7 mouse cellular contexts compared by ENCODE assay signal in the genomic region with DNA sequence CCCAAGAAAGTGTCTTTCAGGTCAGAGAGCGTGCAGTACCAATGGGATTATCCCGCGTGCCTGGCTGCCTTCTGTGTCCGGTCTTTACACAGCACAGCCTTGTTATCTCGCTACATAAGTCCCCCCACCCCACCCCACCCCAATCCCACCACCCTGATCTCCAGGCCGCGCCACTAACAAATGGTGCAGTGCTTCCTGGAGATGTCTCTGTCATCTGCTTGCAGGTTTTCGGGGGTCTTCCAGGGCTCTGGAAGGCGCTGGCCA. TPM values are rescaled to one million over a fixed set of nuclear protein-coding genes. Genes with fewer than 3 reads are reported as not detected.
DNase-seq lines count a peak whose midpoint lies in the region; ATAC-seq and TF ChIP-seq lines count a peak whose summit lies in the region.

A gene (minus strand): TSS at position 43 of the 264 bp plus-strand sequence.

- peak within 1 kb of the TSS; percentile 78 for H3K4me3 ChIP-seq in forebrain, embryonic 12.5 days (replicated peaks)
- H3K4me3 ChIP-seq in hindbrain, embryonic 10.5 days = peak within 1 kb of the TSS; percentile 85
- H3K4me3 ChIP-seq in liver, embryonic 12.5 days = peak within 1 kb of the TSS; percentile 79
- peak within 1 kb of the TSS; percentile 79 for H3K4me3 ChIP-seq in stomach, postnatal 0 days (ENCODE audit: low read depth, low read length)

- peaks cover 22% of the 10 kb centered on the region for H3K27me3 ChIP-seq in forebrain, embryonic 12.5 days
- H3K27me3 ChIP-seq in hindbrain, embryonic 10.5 days (ENCODE audit: insufficient read depth, poor library complexity, severe bottlenecking) = peaks cover 39% of the 10 kb centered on the region
- peaks cover 32% of the 10 kb centered on the region for H3K27me3 ChIP-seq in liver, embryonic 12.5 days (replicated peaks)
- H3K27me3 ChIP-seq in stomach, postnatal 0 days (ENCODE audit: control insufficient read depth, insufficient read depth, low read length) = no peaks in the 10 kb centered on the region

- peak within 1 kb of the TSS; percentile 98 for H3K4me2 ChIP-seq in forebrain, embryonic 12.5 days
- H3K4me2 ChIP-seq in liver, embryonic 12.5 days = peak within 1 kb of the TSS; percentile 99
- peak within 1 kb of the TSS; percentile 94 for H3K4me2 ChIP-seq in stomach, postnatal 0 days (replicated peaks; ENCODE audit: low read depth)

- H3K36me3 ChIP-seq in forebrain, embryonic 12.5 days (replicated peaks) = peaks cover 20% of the 10 kb centered on the region
- H3K36me3 ChIP-seq in hindbrain, embryonic 10.5 days = peaks cover 34% of the 10 kb centered on the region
- peaks cover 34% of the 10 kb centered on the region for H3K36me3 ChIP-seq in liver, embryonic 12.5 days
- 0 out of 2 replicates have a peak, but pooled peaks cover 2% of the 10 kb centered on the region for H3K36me3 ChIP-seq in stomach, postnatal 0 days (ENCODE audit: control insufficient read depth, insufficient read depth, low read length)

- H3K9me3 ChIP-seq in forebrain, embryonic 12.5 days = no peaks in the 10 kb centered on the region
- H3K9me3 ChIP-seq in hindbrain, embryonic 10.5 days = no peaks in the 10 kb centered on the region
- no peaks in the 10 kb centered on the region for H3K9me3 ChIP-seq in liver, embryonic 12.5 days (replicated peaks)
- H3K9me3 ChIP-seq in stomach, postnatal 0 days (ENCODE audit: control insufficient read depth, low read length) = no peaks in the 10 kb centered on the region

- peak within 1 kb of the TSS; percentile 86 for H3K9ac ChIP-seq in forebrain, embryonic 12.5 days
- H3K9ac ChIP-seq in liver, embryonic 12.5 days = peak within 1 kb of the TSS; percentile 75
- H3K9ac ChIP-seq in stomach, postnatal 0 days (ENCODE audit: low read length) = peak within 1 kb of the TSS; percentile 81

- no peak for ATAC-seq in forebrain, embryonic 12.5 days (ENCODE audit: low FRiP score)
- ATAC-seq in liver, embryonic 12.5 days = no peak
- ATAC-seq in stomach, postnatal 0 days (ENCODE audit: low FRiP score, low TSS enrichment) = no peak

- no peak for TF ChIP-seq CTCF in stomach, postnatal 0 days (IDR thresholded peaks at IDR 0.05; ENCODE audit: low read depth)

- 0% methylated on average over 9 of the region's 9 CpGs for WGBS in forebrain, embryonic 12.5 days
- WGBS in hindbrain, embryonic 10.5 days = under 1% methylated on average over 9 of the region's 9 CpGs
- WGBS in liver, embryonic 12.5 days (ENCODE audit: insufficient replicate concordance) = under 1% methylated on average over 9 of the region's 9 CpGs
- 0% methylated on average over 9 of the region's 9 CpGs for WGBS in stomach, postnatal 0 days

- no peak for TF ChIP-seq EP300 in stomach, postnatal 0 days (optimal IDR thresholded peaks at IDR 0.05)

- no peak for DNase-seq in urinary bladder, adult 2 months (ENCODE audit: low spot score)
- no peak for DNase-seq in urinary bladder, postnatal 36 days (ENCODE audit: low spot score in 2 of 2)
- no peak for DNase-seq in hindbrain, embryonic 10.5 days (ENCODE audit: low spot score)
- DNase-seq in stomach, postnatal 0 days (ENCODE audit: low spot score) = no peak
- no peak for DNase-seq in ovary, postnatal 14 days (ENCODE audit: low spot score)

- peaks cover 25% of the 10 kb centered on the region for H3K4me1 ChIP-seq in forebrain, embryonic 12.5 days
- peaks cover 38% of the 10 kb centered on the region for H3K4me1 ChIP-seq in hindbrain, embryonic 10.5 days (replicated peaks)
- peaks cover 39% of the 10 kb centered on the region for H3K4me1 ChIP-seq in liver, embryonic 12.5 days
- 0 out of 2 replicates have a peak, but pooled peaks cover 3% of the 10 kb centered on the region for H3K4me1 ChIP-seq in stomach, postnatal 0 days (replicated peaks; ENCODE audit: control insufficient read depth, insufficient read depth)

- H3K27ac ChIP-seq in forebrain, embryonic 12.5 days = peak within 1 kb of the TSS; percentile 86
- H3K27ac ChIP-seq in hindbrain, embryonic 10.5 days = peak within 1 kb of the TSS; percentile 92
- peak within 1 kb of the TSS; percentile 83 for H3K27ac ChIP-seq in liver, embryonic 12.5 days
- H3K27ac ChIP-seq in stomach, postnatal 0 days (replicated peaks) = peak within 1 kb of the TSS; percentile 82

RNA-seq across cellular contexts. Expression of the gene that starts here (rescaled TPM):
- polyA plus RNA-seq in urinary bladder, adult 2 months (2012; rRNA removed) = 110 and 111 TPM in 2 replicates
- 346 and 368 TPM in 2 replicates for polyA plus RNA-seq in forebrain, embryonic 12.5 days (2016; fragmentation: Nextera tagmentation; extraction: Ambion mirVana)
- polyA plus RNA-seq in hindbrain, embryonic 10.5 days (2016; fragmentation: Nextera tagmentation; extraction: Ambion mirVana) = 369 and 408 TPM in 2 replicates
- polyA plus RNA-seq in liver, embryonic 12.5 days (2016; fragmentation: Nextera tagmentation; extraction: Ambion mirVana) = 339 and 360 TPM in 2 replicates
- 353 and 386 TPM in 2 replicates for polyA plus RNA-seq in stomach, postnatal 0 days (2015; fragmentation: Nextera tagmentation; extraction: Ambion mirVana)
